Mouse (Mus musculus) adrenal gland, adult 2 months (tissue): ENCODE measurements around the gene Camta2. TPM values are rescaled to one million over a fixed set of nuclear protein-coding genes. Genes with fewer than 3 reads are reported as not detected.

Source experiments
- DNase-seq: peaks from one replicate; pipeline ENCODE4 v3.0.0; 2021
- long read RNA-seq: library from polyadenylated mRNA; stranded (forward); transcript quantifications from one replicate; pipeline ENCODE4 v2.0.0, GENCODE M21; 2021
- polyA plus RNA-seq: library from polyadenylated mRNA; depleted of rRNA; stranded (reverse); fragments of >200 nt; gene quantifications from 2 replicates; pipeline ENCODE4 v1.2.3, GENCODE M21; 2012; rRNA removed
- total RNA-seq, 2 experiments: library from RNA; stranded (reverse); gene quantifications; 2 replicates each; pipeline ENCODE4 v1.2.3; 2021

Gene Camta2
- total RNA-seq (10 to 100 TPM; 36.8 to 51.7 TPM), polyA plus RNA-seq (44.8 and 58.4 TPM in 2 replicates)
- long read RNA-seq, full-length matches to known transcripts: 4 of 27 reads
- long read RNA-seq, partial matches to known transcripts: 21 of 27 reads
- long read RNA-seq, other reads (novel, unspliced or antisense): 2 of 27 reads

GRCm38 (mm10) chr11:70687601-70688199 is at the start of gene Camta2:
Gene Camta2, minus strand, starts transcription at chr11:70688105.
- DNase-seq: peak; percentile 93

- DNase-seq: no peak
These were observed 45.4 kb upstream of the Camta2 start for GRCm38 (mm10) chr11:70733256-70733655.

- no peak for DNase-seq
These were observed 43.3 kb upstream of the Camta2 start for GRCm38 (mm10) chr11:70731178-70731577.

DNA sequence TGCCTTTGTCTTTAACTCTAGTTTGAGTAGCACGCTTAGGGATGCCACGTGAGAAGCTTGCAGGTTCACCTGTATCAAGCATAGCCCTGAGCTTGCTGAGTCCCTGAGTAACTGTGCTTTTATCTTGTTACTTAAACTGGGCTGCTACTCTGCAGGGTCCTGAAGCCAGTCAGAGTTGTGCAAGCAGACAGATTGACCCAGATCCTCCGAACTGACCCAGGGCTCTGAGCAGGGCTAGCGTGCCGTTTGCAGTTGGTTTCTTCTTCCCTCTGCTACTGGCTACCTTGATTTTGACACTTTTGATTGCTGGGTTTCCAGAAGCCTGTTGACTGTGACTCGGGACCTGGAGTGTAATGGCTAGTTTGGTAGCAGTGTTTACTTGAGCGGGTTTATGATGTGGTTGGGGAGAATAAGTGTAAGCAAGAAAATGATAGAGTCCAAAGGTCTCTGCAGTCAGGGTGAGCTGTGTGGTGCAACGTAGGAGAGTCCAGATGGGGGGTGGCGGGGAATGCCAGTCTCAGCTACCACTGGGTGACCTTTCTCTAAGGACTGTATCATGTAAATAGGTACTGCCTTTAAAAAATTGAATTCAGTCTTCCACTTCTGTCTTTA is 42.6 kb upstream of the Camta2 start:
- peak; percentile 50 for DNase-seq

GRCm38 (mm10) chr11:70727385-70727784 is 39.5 kb upstream of the Camta2 start:
- no peak for DNase-seq

DNA sequence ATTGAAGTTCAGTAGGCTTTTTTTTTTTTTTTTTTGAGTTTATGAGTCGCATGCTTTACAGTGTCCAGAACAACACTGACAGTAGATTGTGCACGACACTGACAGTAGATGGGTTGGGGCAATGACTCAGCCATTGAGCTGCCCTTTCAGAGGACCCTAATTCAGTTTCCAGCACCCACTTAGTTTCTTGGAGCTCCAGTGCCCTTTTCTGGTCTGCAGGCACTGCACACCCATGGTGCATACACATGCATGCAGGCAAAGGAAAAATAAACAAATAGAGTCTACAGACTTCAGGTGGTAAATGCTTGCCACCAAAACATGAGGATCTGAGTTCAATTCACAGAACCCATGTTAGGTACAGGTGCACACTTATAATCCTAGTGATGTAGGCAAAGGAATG is 38.7 kb upstream of the Camta2 start:
- DNase-seq: no peak

GRCm38 (mm10) chr11:70724706-70725105 is 36.8 kb upstream of the Camta2 start:
- DNase-seq: no peak

- DNase-seq: peak; percentile 72
These were observed 33.2 kb upstream of the Camta2 start for GRCm38 (mm10) chr11:70721072-70721471.

DNA sequence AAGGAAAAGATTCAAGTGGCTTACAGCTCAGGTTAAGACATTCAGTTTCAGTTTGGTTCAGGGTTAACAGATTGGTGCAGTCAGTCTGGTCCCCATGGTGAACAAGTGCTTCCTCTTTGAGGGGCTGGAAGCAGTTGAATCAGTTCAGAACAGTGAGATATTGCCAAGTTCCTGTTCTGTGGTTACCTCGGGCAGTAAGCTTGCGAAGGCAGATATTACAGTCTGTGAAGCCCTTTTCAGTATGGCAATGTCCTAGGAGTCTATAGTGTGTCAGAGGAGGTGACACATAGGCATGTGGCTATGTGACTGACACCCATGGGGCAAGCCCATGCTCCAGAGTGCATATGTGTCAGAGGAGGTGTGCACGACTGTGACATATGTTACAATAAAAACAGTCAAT is 32.7 kb upstream of the Camta2 start:
- no peak for DNase-seq

DNA sequence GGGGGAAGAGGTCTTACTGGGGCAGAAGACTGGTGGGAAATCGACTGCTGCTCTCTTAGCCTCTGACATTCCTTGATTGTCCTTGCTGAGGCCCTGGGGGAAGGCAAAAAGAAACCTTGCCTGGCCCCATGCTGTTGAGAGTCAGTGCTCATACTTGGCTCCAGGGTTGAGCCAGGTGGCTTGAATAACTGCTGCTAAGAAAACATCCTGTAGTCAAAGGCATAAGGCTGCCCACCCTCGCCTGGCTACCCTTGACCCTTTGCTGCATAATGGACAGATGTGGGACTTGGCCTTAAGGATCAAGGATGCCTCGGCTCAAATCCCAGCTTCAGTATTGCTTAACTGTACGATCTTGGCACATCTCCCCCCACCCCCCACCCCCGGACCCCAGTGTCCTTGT is 30.6 kb upstream of the Camta2 start:
- peak; percentile 78 for DNase-seq

GRCm38 (mm10) chr11:70715832-70716231 is 27.9 kb upstream of the Camta2 start:
- DNase-seq: peak; percentile 79

GRCm38 (mm10) chr11:70713222-70713621 is 25.3 kb upstream of the Camta2 start:
- DNase-seq: no peak

GRCm38 (mm10) chr11:70711026-70711425 is 23.1 kb upstream of the Camta2 start:
- DNase-seq: no peak

DNA sequence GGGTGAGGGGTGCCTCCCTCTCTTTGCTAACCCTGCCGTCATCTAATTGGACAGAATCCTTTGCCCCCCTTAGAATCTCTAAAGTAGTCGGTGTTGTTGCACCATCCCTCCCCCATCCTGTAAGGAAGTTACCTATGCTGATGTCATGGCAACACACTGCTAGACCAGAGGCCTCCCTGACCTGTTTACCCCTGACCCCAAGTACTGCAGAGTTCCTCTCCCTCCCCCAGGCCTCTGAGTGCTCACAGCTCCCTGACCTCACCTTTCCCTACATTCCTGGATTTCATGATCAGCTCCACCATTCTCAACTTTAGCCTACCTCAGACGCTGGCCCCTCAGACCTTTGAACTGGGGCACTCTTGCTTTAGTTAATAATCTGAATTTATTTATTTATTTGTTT is 18.2 kb upstream of the Camta2 start:
- no peak for DNase-seq

- peak; percentile 64 for DNase-seq
These were observed 14.9 kb upstream of the Camta2 start for GRCm38 (mm10) chr11:70702781-70703180.

GRCm38 (mm10) chr11:70701984-70702733 is 14.3 kb upstream of the Camta2 start:
- no peak for DNase-seq

- DNase-seq: no peak
These were observed 13.5 kb upstream of the Camta2 start for GRCm38 (mm10) chr11:70701221-70701955.

DNA sequence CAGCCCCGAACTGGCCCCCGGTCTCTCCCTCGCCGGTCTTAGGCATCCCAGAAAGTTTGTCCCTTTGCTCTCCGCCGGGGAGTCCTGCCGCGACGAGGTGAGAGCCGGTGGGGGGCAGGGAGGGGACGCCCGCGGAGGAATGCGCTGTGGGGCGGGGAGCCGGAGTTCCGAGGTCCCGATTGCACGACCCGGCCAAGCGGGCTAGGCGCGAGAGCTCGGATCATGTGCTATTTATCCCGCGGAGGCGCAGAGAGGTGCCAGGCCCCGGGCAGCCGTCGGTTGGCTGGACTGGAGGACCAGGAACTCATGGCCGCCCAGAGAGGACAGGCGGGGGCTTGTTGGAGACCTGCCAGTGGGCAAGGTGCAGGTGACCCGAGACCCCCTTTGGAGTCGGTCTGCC is 12.7 kb upstream of the Camta2 start:
- DNase-seq: peak; percentile 87

GRCm38 (mm10) chr11:70699722-70700556 is 12.0 kb upstream of the Camta2 start, which contains the start of the genes Inca1 and Kif1c:
Gene Inca1, minus strand, starts transcription at chr11:70700155.
Gene Kif1c, plus strand, starts transcription at chr11:70700548.
- peak; percentile 98 for DNase-seq

DNA sequence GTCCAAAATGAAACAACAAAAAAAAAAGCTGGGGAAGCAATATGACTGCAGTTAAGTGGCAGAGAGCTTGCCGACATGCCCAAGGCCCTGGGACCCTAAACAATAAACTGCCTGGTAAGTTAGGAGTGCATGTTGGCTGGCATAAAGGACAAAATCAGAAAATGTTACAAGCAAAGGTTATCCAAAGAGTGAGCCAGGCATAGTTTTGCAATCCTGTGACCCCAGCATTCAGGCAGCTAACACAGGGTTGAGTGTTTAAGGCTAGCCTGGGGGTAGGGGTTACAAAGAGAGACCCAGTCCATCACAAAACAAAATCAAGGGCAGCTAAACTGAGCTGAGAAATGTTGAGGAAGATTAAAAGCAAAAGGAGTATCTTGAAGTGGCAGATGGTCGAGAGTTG is 11.1 kb upstream of the Camta2 start:
- DNase-seq: peak; percentile 51

DNA sequence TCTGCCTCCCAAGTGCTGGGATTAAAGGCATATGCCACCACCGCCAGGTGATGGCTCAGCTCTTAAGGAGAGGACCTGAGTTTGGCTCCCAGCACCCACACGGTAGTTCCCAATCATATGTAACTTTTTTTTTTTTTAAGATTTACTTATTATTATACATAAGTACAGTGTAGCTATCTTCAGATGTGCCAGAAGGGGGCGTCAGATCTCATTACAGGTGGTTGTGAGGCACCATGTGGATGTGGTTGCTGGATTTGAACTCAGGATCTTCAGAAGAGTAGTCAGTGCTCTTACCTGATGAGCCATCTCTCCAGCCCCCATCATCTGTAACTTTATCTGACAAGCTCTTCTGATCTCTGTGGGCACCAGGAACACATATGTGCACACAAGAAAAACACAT is 9.5 kb upstream of the Camta2 start:
- no peak for DNase-seq
